Mouse (Mus musculus): Measurements from ENCODE around the gene Sdhaf2. TPM values are rescaled to one million over a fixed set of nuclear protein-coding genes. Genes with fewer than 3 reads are reported as not detected.
"Not testable (repeated sequence)": the region's sequence is repeated elsewhere in the genome, so short reads cannot be mapped to it uniquely, and the experiment has no call there.

The Sdhaf2 gene
- total RNA-seq (2021) = 10 to 100 TPM; 53.5 to 54.1 TPM
- long read RNA-seq, experiment 1, transcript Sdhaf2-203 (4 exons, 997 nt) = minor isoform, 7 of 38 reads
- long read RNA-seq, experiment 1, transcript Sdhaf2-201 (4 exons, 2,981 nt) = major isoform, 27 of 38 reads
- long read RNA-seq, experiment 1, partial matches to known transcripts = 0 of 38 reads
- long read RNA-seq, experiment 1, other reads (novel, unspliced or antisense) = 2 of 38 reads
- long read RNA-seq, experiment 2, transcript Sdhaf2-203 (4 exons, 997 nt) = minor isoform, 7 of 61 reads
- long read RNA-seq, experiment 2, transcript Sdhaf2-201 (4 exons, 2,981 nt) = major isoform, 37 of 61 reads
- long read RNA-seq, experiment 2, partial matches to known transcripts = 2 of 61 reads
- long read RNA-seq, experiment 2, other reads (novel, unspliced or antisense) = 12 of 61 reads

DNA sequence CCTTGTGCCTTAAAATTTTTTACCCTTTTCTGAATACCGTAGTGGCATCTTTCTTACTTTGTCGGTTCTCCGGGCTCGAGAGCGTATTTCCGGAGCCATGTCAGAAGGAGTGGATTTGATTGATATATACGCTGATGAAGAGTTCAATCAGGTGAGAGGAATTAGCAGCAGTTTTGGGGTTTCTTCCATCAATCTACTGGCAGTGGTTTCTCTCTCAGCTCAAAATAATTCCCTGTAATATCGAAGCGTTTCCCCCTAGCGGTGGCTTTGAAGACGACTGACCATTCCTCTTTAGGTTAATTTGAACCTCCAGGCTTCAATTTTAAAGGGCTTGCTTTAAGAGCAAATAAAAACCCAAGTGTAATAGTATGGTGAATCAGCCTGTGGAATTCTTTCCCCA is at the start of gene Sdhaf2:
TSS of gene Sdhaf2 (minus strand) at position 233 of the 400 bp plus-strand sequence.
- DNase-seq (ENCODE audit: low spot score in 2 of 2) = no peak

GRCm38 (mm10) chr19:10569627-10570026 is 43.7 kb upstream of the Sdhaf2 start:
- DNase-seq (ENCODE audit: low spot score in 2 of 2) = no peak

DNA sequence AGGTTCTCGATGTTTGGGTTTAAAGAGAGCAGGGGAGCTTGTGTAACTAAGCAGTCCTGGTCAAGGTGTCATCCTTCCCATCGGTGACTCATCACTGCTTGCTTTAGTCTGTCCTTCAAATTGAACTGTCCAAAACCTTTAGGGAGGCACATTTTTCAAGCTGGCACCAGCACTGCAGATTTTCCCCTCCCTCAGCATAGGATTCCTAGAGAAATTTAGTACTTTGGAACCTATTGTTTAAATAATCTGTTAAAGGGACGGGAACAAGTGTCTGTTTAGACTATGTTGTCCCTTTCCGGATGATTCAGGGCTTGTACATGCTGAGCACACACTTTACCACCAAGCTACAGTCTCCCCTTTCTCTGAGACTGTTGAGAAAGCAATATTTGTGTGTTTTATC is 39.3 kb upstream of the Sdhaf2 start:
- no peak for DNase-seq (ENCODE audit: low spot score in 2 of 2)

DNA sequence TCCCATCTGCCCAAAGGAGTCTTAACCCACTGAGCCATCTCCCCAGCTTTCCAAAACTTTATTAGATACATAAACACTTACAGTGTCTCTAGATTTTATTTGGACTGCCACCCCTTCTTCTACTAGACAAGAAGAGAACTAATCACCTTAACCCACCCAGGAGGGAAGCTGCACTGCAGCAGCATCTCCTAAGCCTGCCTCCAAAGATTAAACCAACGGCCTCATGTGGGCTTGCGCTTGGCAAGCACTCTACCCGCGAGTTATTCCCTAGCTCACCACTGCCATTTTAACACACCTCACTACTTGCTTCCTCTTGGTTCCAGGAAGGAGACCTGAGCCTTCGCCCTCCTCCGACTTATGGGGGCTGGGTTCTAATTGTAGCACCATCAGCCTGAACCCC is 38.3 kb upstream of the Sdhaf2 start:
- DNase-seq (ENCODE audit: low spot score in 2 of 2) = no peak

- no peak for DNase-seq (ENCODE audit: low spot score in 2 of 2)
Measured at GRCm38 (mm10) chr19:10562351-10562750, 36.4 kb upstream of the Sdhaf2 start.

- no peak for DNase-seq (ENCODE audit: low spot score in 2 of 2)
Measured at GRCm38 (mm10) chr19:10561558-10562314, 35.8 kb upstream of the Sdhaf2 start.

DNA sequence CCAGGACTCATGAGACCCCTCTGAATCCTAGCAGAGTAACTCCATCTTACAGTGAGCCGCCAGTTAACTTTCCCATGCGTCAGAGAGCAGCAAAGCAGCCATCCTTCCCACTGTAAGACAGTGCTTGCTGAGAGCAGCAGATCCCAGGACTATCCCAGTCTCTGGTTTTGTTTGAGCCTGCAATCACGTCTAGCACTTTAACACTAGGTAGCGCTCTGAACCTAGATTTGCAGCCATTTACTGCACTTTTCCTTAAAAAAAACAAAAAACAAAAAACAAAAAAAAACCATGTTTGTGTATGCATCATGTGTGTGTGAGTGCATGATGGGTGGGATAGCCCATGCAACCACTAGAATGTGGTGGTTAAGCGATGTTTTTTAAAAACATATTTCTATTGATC is 34.2 kb upstream of the Sdhaf2 start:
- DNase-seq (ENCODE audit: low spot score in 2 of 2) = no peak

DNA sequence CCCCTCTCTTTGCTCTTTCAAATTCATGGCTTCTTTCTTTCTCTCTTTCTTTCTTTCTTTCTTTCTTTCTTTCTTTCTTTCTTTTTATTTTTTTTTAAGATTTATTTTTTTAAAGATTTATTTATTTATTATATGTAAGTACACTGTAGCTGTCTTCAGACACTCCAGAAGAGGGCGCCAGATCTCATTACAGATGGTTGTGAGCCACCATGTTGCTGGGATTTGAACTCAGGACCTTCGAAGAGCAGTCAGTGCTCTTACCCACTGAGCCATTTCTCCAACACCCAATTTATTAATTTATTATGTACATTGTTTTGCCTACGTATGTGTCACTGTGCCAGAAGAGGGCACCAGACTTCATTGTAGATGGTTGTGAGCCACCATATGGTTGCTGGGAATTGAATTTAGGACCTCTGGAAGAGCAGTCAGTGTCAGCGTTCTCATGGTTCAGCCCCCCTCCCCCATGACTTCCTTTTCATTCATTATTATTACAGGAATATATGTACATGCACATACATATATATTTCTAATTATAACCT is 32.0 kb upstream of the Sdhaf2 start:
- DNase-seq (ENCODE audit: low spot score in 2 of 2) = not testable (repeated sequence)

DNA sequence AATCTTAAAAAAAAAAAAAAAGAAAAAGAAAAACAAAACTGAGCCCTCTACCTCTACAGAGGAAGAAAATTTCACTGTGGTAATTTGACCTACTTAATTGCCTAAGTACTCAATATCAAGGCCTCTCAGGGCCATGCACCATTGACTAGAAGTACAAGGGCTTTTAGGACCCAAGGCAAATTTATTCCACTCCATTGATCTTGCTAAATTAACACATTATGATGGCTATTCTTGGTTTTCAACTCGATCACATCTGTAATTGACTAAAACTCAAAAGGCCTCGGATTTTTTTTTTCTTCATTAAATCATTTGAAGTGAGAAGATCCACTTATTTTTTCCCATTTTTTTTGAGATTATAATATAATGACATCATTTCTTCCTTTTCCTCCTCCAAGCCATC is 31.5 kb upstream of the Sdhaf2 start:
- DNase-seq (ENCODE audit: low spot score in 2 of 2) = no peak

GRCm38 (mm10) chr19:10557001-10557400 is 31.1 kb upstream of the Sdhaf2 start:
- no peak for DNase-seq (ENCODE audit: low spot score in 2 of 2)

DNA sequence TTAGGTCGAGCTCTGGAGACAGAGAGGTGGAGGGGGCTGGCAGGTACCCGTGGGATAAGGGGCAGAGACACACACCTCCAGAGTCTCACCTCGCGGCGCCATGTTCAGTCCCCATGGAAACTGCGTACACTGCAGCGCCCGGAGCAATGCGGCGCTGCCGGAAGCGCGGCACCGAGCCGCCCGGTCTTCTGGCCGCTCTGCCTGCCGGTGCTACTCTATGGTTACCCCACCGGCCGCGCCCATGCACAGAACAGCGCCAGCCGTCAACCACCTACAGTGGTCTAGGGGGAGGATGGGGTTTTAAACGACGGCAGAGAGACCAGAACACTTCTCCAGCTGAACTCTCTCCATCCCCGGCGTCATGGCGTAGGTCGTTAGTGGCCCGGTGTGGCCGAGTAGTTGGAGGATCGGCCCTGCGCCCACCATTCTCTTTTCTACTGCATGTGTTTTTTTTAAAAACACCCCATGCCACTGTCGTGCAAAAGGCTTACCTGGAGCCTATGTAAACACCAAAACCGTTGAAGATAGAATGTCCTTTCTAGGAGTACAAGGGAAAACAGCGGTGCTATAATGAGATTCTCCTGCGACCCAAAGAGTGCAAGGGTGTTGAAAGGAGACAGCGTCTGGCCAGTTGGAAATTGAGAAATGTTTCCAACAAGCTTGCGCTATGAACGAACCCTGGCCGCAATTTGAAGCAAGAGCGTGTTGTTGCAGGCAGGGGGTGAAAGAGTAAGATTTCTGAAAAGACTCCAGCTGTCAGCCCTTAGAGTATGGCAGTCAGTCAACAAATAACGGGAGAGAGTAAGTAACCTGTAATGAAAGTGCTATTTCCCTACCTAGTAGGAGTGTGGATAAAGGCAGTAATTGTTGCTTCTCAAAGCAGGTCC is 29.9 kb upstream of the Sdhaf2 start, which contains the start of gene Tmem216:
TSS of gene Tmem216 (minus strand) at position 615 of the 887 bp plus-strand sequence.
- peak; percentile 60 to 63 for DNase-seq (ENCODE audit: low spot score in 2 of 2)

GRCm38 (mm10) chr19:10539454-10539853 is 13.5 kb upstream of the Sdhaf2 start:
- no peak for DNase-seq (ENCODE audit: low spot score in 2 of 2)

GRCm38 (mm10) chr19:10530082-10530481 is 4.1 kb upstream of the Sdhaf2 start:
- DNase-seq (ENCODE audit: low spot score in 2 of 2) = no peak

GRCm38 (mm10) chr19:10525106-10525901 is 638 bp downstream of the Sdhaf2 start, which contains the start of gene Cpsf7:
Gene Cpsf7 (plus strand): TSS chr19:10525266.
- peak; percentile 67 to 82 for DNase-seq (ENCODE audit: low spot score in 2 of 2)

DNA sequence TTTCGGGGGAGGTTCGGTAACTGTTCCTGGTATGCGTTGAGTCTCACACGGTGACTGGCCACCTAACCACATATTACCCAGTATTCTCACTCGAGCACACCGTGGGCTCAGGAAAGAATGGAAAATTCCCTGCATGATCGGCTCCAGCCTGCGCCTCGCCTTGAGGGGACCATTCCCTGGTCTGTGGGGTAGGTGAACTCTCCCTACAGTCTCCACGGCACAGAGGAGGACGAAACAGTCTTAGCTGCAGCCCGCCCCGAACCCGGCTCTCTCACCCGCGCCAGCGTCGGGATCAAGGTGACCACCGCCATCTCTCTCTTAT is 1.2 kb downstream of the Sdhaf2 start:
- no peak for DNase-seq (ENCODE audit: low spot score in 2 of 2)

DNA sequence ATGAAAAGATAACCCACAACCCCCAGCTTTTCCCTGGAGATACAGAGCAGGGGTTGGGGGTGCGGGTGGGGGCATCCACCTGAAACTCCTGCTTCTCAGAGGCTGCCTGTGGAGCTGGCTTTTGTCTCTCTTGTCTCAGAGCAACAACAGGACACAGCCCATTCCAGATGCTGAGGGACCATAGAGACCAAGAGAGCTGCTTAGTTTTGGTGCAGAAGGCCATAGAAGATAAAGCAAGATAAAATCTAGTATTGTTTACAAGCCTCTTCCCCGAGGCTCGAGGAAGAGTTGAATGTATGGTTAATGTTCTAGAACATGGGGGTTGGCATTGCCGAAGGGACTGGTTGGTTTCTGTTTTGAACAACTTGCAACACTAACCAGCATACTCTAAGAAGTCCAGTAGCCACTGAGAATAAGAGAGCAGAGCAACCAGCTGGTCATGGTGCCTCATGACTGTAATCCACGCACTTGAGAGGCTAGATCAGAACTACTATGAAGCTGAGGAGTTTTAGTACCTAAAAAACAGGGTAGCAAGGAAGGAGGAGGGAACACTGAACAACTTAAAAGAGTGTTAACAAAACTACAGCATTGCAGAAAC is 2.4 kb downstream of the Sdhaf2 start:
- no peak for DNase-seq (ENCODE audit: low spot score in 2 of 2)

DNA sequence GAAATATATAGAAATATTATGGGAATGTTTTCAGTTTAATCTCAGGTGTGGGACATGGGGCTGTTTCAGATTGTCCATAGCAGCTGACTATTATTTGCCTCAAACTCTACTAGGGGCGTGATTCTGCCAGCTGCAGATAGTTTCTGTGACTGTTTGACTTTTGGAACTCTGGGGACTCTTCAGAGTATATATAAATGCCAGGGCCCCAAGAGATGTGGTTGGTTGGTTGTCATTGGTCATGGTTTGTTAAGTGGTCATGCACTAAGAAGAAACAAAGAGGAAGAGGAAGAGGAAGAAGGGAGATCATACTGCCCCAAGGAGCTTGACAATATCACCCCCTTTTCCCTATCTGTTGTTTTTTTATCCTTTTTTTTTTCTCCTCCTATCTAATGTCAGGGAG is 4.0 kb downstream of the Sdhaf2 start:
- no peak for DNase-seq (ENCODE audit: low spot score in 2 of 2)

DNA sequence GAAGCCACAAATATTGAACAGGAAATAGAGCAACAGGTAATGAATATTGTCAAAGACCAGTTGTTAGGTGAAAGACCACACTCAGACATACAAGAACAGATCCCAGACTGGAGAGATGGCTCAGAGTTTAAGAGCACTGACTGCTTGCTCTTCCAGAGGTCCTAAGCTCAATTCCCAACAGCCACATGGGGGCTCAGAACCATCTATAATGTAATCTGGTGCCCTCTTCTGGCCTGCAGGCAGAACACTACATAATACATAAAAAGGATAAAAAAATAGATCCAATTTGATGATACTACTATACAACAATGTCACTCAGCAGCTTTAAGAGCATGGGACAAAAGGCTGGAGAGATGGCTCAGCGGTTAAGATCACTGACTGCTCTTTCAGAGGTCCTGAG is 5.6 kb downstream of the Sdhaf2 start:
- DNase-seq (ENCODE audit: low spot score in 2 of 2) = no peak

DNA sequence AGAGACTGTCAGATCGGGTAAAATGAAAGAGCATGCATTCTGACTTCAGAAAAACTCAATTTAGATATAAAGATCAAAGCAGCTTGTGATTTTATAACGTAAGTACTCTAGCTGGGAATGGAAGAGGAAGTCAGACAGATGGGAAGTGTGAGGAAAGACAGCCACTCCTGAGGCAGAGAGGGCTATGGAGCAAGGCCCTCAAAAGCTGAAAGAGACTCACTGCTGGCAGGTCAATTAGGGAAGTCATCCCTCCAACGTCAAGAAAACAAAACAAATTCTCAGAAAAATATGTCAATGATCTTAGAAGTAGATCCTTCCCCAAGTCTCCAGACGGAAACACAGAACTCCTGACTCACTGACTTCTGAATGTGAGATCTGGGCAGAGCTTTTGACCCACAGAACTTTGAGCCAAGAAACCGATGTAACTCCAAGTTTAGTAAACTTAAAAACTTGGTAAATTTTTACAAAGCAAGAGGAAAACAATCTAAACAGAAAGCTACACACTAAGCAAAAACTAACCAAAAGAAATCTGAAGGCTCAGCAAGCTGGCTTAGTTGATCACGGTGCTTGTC is 15.1 kb downstream of the Sdhaf2 start:
- no peak for DNase-seq (ENCODE audit: low spot score in 2 of 2)

DNA sequence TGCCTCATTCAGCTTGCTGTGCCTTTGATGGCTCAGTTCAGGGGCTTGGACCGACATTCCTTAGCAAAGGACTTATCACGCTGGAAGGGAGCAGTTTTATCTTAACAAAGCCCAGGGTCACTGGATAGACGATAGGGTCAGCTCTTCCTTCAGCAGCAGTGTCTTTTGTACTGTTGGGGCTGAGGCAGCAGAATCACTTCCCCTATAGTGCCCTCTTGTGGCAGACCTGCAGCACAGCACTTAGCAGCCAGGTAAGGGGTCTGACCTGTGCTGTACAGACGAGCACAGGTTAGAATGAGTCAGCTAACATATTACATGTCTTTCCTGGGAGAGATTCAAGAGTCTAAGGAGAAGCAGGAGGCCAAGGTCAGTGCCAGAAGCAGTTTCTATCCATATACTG is 23.4 kb downstream of the Sdhaf2 start:
- no peak for DNase-seq (ENCODE audit: low spot score in 2 of 2)
